Mouse (Mus musculus): ENCODE measurements around the gene Ino80b. TPM values are rescaled to one million over a fixed set of nuclear protein-coding genes. Genes with fewer than 3 reads are reported as not detected.
A peak's percentile ranks its signal among the peaks of the same experiment; 100 is the strongest.

Ino80b gene
- polyA plus RNA-seq (2012; rRNA removed): 30.3 and 70.3 TPM in 2 replicates

DNA sequence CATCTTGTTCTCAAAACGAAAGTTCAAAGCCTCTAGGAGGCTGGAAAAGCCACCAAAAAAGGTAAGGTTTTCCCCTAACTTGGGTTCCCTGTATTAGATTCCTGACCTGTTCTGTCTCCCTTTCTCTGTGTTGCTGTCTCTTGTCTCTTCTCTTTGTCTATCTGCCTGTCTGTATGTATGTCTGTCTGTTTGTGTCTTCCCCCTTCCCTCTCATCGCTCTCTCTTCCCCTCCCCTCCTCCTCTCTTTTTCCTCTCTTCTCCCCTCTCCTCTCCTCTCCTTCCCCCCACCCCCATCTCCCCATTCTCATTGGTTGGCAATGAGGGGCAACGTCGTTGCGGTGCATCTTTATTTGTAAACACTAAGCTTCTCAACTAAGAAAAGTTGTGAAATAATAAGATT is at the start of gene Ino80b:
Ino80b (minus strand) TSS at position 101 of the 400 bp plus-strand sequence.
- no peaks in the 10 kb centered on the region for H3K27me3 ChIP-seq (ENCODE audit: control insufficient read depth, insufficient read depth, low read length)
- peak within 1 kb of the TSS; percentile 74 for H3K4me3 ChIP-seq (ENCODE audit: low read depth, low read length)
- peak within 1 kb of the TSS; percentile 17; the same call in 1 of the 2 replicates for H3K27ac ChIP-seq (ENCODE audit: insufficient read depth, low read depth, low read length)
- no peaks in the 10 kb centered on the region for H3K36me3 ChIP-seq (ENCODE audit: control insufficient read depth, insufficient read depth, low read length)
- TF ChIP-seq POLR2A (IDR thresholded peaks at IDR 0.05; ENCODE audit: low read depth, low read length): no peak
- WGBS: 37% methylated on average over 5 of the region's 5 CpGs
- H3K4me1 ChIP-seq (ENCODE audit: control insufficient read depth, insufficient read depth, insufficient read length, low read length): peaks cover 9% of the 10 kb centered on the region

DNA sequence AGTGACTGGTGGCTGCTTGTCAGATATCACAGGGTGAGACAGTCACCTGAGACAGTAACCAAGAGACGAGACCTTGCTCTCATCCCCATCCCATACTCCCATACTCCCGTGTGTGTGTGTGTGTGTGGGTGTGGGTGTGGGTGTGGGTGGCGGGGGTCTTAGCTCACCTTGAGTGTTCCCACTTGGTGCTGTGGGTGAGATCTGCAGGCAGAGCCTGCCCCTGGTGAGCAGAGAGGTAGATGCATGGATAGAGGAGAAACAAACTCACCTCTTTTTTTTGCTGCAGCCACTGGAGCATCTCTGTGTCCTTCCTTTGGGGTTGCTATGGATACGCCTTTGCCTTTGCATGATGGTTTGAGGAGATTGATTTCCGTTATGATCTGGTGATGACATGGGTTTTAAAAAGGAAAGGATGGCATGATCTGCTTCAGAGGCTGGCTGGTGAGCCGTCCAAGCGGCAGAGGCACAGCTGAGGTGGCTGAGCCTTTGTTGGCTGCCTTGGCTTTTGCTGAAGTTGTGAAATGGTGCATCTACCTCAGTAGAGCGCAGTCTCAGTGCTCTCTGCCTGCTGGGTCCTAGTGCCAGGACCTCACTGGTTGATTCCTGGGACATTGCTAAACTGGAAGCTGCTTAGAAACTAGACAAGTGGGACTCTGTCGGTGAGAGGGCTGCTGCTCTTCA is 47.1 kb upstream of the Ino80b start:
- H3K4me1 ChIP-seq (ENCODE audit: control insufficient read depth, insufficient read depth, insufficient read length, low read length): peaks cover 4% of the 10 kb centered on the region; the same call in 1 of the 2 replicates
- H3K36me3 ChIP-seq (ENCODE audit: control insufficient read depth, insufficient read depth, low read length): peaks cover 1% of the 10 kb centered on the region; the same call in 1 of the 2 replicates
- no peak for TF ChIP-seq POLR2A (IDR thresholded peaks at IDR 0.05; ENCODE audit: low read depth, low read length)
- no peak for TF ChIP-seq CTCF (IDR thresholded peaks at IDR 0.05; ENCODE audit: extremely low read depth, insufficient read length, insufficient replicate concordance, low read depth, low read length)
- WGBS: 78% methylated on average over 9 of the region's 9 CpGs
- H3K27me3 ChIP-seq (ENCODE audit: control insufficient read depth, insufficient read depth, low read length): no peaks in the 10 kb centered on the region
- H3K4me3 ChIP-seq (ENCODE audit: low read depth, low read length): no peak overlapping the region
- no peak overlapping the region for H3K27ac ChIP-seq (ENCODE audit: insufficient read depth, low read depth, low read length)

DNA sequence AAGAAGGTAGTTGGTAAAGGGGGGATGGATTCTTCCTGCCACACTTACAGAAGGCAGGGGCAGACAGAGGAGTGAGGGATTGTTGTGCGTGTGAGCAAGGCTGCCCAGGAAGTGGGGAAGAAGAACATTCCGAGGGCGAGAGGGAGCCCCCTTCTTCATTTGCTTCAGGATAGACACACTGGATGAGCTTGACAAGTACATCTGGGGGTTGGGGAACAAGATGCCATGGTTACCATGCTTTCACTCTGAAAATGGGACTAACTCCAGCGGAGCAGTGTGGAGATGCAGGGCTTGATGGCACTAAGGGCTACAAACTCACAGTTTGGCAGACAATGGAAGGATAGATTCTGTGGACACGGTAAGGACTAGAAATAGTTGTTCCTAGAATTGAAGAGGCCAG is 45.8 kb upstream of the Ino80b start:
- WGBS: 84% methylated on average over 5 of the region's 5 CpGs
- Histone ChIP-seq H3K36me3 (ENCODE audit: control insufficient read depth, insufficient read depth, low read length) (0 out of 2 replicates have a peak, but pooled peaks cover 1% of the 10 kb centered on the region), H3K27ac (ENCODE audit: insufficient read depth, low read depth, low read length) (no peak overlapping the region), H3K4me3 (ENCODE audit: low read depth, low read length) (no peak overlapping the region), H3K27me3 (ENCODE audit: control insufficient read depth, insufficient read depth, low read length) (no peaks in the 10 kb centered on the region), H3K4me1 (ENCODE audit: control insufficient read depth, insufficient read depth, insufficient read length, low read length) (peaks cover 4% of the 10 kb centered on the region; the same call in 1 of the 2 replicates)
- no peak for TF ChIP-seq CTCF (IDR thresholded peaks at IDR 0.05; ENCODE audit: extremely low read depth, insufficient read length, insufficient replicate concordance, low read depth, low read length)
- TF ChIP-seq POLR2A (IDR thresholded peaks at IDR 0.05; ENCODE audit: low read depth, low read length): no peak

DNA sequence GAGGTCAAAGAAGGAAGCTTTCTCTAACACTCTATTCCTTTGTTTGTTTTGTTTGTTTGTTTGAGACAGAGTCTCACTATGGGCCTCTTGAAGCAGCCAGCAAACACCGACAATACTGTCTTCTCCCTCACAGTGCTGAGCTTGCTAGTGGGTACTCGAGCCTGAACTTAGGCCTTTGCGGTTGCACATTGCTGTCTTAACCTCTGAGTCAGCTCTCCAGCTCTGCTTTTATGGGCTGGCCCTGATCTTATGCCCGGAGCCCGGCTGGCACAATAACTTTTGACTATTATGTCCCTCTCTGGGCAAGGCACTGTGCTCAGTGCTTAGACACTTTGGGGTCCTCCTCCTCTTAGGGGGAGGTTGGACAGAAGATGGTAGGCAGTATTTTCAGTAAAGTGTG is 44.6 kb upstream of the Ino80b start:
- peaks cover 4% of the 10 kb centered on the region; the same call in 1 of the 2 replicates for H3K4me1 ChIP-seq (ENCODE audit: control insufficient read depth, insufficient read depth, insufficient read length, low read length)
- WGBS: 28% methylated on average over 5 of the region's 5 CpGs
- no peaks in the 10 kb centered on the region for H3K27me3 ChIP-seq (ENCODE audit: control insufficient read depth, insufficient read depth, low read length)
- peak overlapping the region; percentile 39; the same call in 1 of the 2 replicates for H3K27ac ChIP-seq (ENCODE audit: insufficient read depth, low read depth, low read length)
- H3K4me3 ChIP-seq (ENCODE audit: low read depth, low read length): no peak overlapping the region
- 0 out of 2 replicates have a peak, but pooled peaks cover 1% of the 10 kb centered on the region for H3K36me3 ChIP-seq (ENCODE audit: control insufficient read depth, insufficient read depth, low read length)
- TF ChIP-seq CTCF (IDR thresholded peaks at IDR 0.05; ENCODE audit: extremely low read depth, insufficient read length, insufficient replicate concordance, low read depth, low read length) (no peak), POLR2A (IDR thresholded peaks at IDR 0.05; ENCODE audit: low read depth, low read length) (no peak)

DNA sequence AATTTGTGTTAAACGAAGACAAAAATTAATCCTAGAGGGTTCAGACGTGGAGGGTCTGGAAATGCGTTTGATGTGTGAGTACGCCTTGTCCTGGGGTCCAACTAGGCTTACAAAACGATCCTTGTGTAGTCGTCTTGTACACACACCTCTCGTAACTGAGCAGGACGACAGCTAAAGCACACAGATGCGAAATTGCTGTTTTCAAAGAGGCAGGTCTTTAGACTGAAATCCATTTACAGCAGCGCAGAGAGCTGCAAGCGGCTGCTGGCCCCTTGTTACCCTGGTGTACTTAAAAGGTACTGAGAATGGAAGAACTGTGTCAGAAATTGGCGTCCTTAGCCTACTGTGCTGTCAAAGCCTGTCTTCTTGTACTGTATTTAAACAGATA is 41.0 kb upstream of the Ino80b start:
- H3K4me3 ChIP-seq (ENCODE audit: low read depth, low read length): peak overlapping the region; percentile 92
- under 1% methylated on average over 12 of the region's 12 CpGs for WGBS
- no peaks in the 10 kb centered on the region for H3K36me3 ChIP-seq (ENCODE audit: control insufficient read depth, insufficient read depth, low read length)
- peak; percentile 11; the same call in 1 of the 2 replicates for TF ChIP-seq CTCF (IDR thresholded peaks at IDR 0.05; ENCODE audit: extremely low read depth, insufficient read length, insufficient replicate concordance, low read depth, low read length)
- no peak for TF ChIP-seq POLR2A (IDR thresholded peaks at IDR 0.05; ENCODE audit: low read depth, low read length)
- peaks cover 11% of the 10 kb centered on the region for H3K4me1 ChIP-seq (ENCODE audit: control insufficient read depth, insufficient read depth, insufficient read length, low read length)
- H3K27ac ChIP-seq (ENCODE audit: insufficient read depth, low read depth, low read length): peak overlapping the region; percentile 3; the same call in 1 of the 2 replicates
- H3K27me3 ChIP-seq (ENCODE audit: control insufficient read depth, insufficient read depth, low read length): no peaks in the 10 kb centered on the region

DNA sequence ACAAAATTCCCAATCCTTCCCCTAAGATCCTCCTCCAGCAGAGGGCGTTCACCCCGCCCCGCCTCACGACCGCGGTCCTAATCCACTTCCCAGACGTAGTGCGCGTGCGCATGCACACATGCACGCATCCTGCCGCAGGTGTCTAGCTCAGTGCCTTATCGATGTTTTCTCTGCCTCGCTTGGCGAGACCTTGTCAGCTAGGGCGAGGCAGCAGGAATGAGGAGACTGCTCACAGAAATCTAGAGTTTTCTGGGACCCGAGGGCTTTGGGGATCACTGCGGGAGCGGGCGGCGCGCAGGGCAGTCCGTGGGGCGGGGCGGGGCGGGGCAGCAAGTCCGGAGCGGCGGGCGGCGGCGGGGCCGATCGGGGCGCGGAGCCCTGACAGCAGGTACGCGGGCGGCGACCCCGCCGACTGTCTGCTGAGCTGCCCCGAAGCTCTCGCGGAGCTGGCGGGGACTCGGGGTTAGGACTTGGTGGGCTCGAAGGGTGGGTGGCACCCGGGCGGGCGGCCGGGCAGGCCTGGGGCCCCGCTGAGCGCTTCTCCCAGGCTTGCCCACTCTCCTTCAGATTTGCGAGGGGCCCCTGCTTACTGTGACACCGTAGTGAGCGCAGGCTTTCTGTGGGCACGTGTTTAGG is 40.5 kb upstream of the Ino80b start, which contains the start of gene Dctn1:
Dctn1 (plus strand) TSS at position 314 of the 636 bp plus-strand sequence.
- H3K27ac ChIP-seq (ENCODE audit: insufficient read depth, low read depth, low read length): peak within 1 kb of the TSS; percentile 88
- H3K27me3 ChIP-seq (ENCODE audit: control insufficient read depth, insufficient read depth, low read length): no peaks in the 10 kb centered on the region
- no peaks in the 10 kb centered on the region for H3K36me3 ChIP-seq (ENCODE audit: control insufficient read depth, insufficient read depth, low read length)
- under 1% methylated on average over 58 of the region's 58 CpGs for WGBS
- H3K4me1 ChIP-seq (ENCODE audit: control insufficient read depth, insufficient read depth, insufficient read length, low read length): peaks cover 11% of the 10 kb centered on the region
- H3K4me3 ChIP-seq (ENCODE audit: low read depth, low read length): peak within 1 kb of the TSS; percentile 92
- TF ChIP-seq POLR2A (IDR thresholded peaks at IDR 0.05; ENCODE audit: low read depth, low read length): peak; percentile 50
- peak; percentile 87 for TF ChIP-seq CTCF (IDR thresholded peaks at IDR 0.05; ENCODE audit: extremely low read depth, insufficient read length, insufficient replicate concordance, low read depth, low read length)

DNA sequence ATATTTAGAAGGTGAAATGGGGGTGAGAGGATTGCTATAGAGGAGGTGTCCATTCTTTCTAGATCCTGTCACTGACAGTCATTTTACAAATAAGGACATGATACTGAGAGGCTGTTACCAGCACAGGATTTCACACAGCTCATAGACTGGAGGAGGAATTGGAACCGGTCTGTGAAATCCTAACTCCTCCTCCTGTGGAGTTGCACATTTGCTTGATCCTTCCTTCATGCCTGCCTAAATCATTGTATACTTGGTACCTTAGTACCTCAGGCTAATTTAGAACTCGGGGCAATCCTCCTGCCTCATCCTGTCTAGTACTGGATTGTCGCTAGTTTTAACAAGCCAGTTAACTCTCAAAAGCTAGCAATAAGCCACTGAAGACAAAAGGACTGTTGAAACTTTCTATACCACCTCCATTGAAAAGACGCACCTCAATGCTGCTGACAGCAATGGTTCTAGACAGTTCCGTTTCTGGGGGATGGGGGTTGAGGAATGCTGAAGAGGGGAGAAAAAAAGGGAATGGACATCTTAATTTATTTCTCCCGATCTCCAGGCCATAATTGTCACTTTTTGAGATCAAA is 39.9 kb upstream of the Ino80b start:
- Histone ChIP-seq H3K27ac (ENCODE audit: insufficient read depth, low read depth, low read length) (peak overlapping the region; percentile 88), H3K4me1 (ENCODE audit: control insufficient read depth, insufficient read depth, insufficient read length, low read length) (peaks cover 11% of the 10 kb centered on the region), H3K4me3 (ENCODE audit: low read depth, low read length) (peak overlapping the region; percentile 92), H3K27me3 (ENCODE audit: control insufficient read depth, insufficient read depth, low read length) (no peaks in the 10 kb centered on the region), H3K36me3 (ENCODE audit: control insufficient read depth, insufficient read depth, low read length) (no peaks in the 10 kb centered on the region)
- under 1% methylated on average over 6 of the region's 6 CpGs for WGBS
- TF ChIP-seq CTCF (IDR thresholded peaks at IDR 0.05; ENCODE audit: extremely low read depth, insufficient read length, insufficient replicate concordance, low read depth, low read length) (no peak), POLR2A (IDR thresholded peaks at IDR 0.05; ENCODE audit: low read depth, low read length) (no peak)

All from small intestine, adult 2 months (tissue).